Mouse (Mus musculus) embryonic fibroblast, embryonic 13.5 days (primary cell): ENCODE measurements around the gene Vrk3.

Source experiments
- CTCF ChIP-seq: IDR thresholded peaks from 2 replicates; pipeline ENCODE4 v1.5.1; 2011; ENCODE audit warnings: mild to moderate bottlenecking, control low read depth, low read length, moderate library complexity, borderline replicate concordance; ENCODE audit not compliant: insufficient read depth
- POLR2A ChIP-seq: IDR thresholded peaks from 2 replicates; pipeline ENCODE4 v1.6.1; 2011; ENCODE audit warnings: low read depth, mild to moderate bottlenecking, control low read depth, low read length, moderate library complexity

DNA sequence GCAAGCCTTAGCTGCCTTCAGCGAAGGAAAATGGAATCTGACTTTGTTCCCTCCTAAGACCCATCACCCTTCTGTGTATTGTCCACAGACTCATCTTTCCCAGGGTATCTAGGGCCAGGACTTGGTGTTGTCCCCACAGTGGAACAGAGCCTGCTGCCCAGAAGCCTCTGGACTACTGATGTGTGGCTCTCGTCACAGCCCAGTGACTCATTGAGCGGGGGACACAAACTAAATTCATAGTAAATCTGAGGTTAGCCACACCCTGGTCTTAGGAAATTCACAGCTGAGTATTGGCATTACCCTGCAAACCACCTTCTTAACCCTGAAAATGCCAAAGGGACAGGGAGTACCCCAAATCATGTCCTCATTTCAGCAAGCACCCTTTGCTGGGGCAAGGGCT lies 78.6 kb downstream of the Vrk3 start:
- no peak for TF ChIP-seq POLR2A
- no peak for TF ChIP-seq CTCF
